10 mouse cellular contexts compared by ENCODE assay signal in the genomic region with DNA sequence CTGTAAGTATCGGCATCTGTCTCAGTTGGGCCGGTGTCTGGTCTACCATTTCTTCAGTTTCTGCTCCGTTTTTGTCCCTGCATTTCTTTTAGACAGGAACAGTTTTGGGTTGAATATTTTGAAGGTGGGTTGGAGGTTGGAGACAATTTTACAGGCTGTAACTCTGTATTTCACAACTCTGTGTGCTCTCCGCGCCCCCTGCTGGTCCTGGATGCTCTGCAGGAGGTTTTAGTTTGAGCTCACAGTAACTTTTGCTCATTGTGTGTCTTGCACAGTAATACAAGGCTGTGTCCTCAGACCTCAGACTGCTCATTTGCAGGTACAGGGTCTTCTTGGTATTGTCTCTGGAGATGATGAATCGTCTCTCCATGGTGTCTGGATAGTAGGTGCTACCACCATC. TPM values are rescaled to one million over a fixed set of nuclear protein-coding genes. Genes with fewer than 3 reads are reported as not detected.
DNase-seq lines count a peak whose midpoint lies in the region; ATAC-seq and TF ChIP-seq lines count a peak whose summit lies in the region.
"Had no signal": no experiment of that assay in that cellular context is flagged by ENCODE, and none has a peak within 500 bp of the region (broad histone marks: within the 10 kb centered on the region; RNA-seq: fewer than 3 reads in every experiment).

No protein-coding gene starts in this region.

- 57% methylated on average over 6 of the region's 6 CpGs for WGBS in midbrain, embryonic 14.5 days
- WGBS in midbrain, embryonic 10.5 days = 52% methylated on average over 6 of the region's 6 CpGs
- 57% methylated on average over 6 of the region's 6 CpGs for WGBS in forebrain, postnatal 0 days

- H3K9ac ChIP-seq in midbrain, embryonic 14.5 days (replicated peaks; ENCODE audit: low read length) = no peak overlapping the region
- no peak overlapping the region for H3K9ac ChIP-seq in forebrain, postnatal 0 days
- H3K9ac ChIP-seq: lung, embryonic 15.5 days had no signal

- no peak overlapping the region for H3K27ac ChIP-seq in midbrain, embryonic 14.5 days (replicated peaks; ENCODE audit: low read depth, low read length)
- H3K27ac ChIP-seq in midbrain, embryonic 10.5 days (replicated peaks) = no peak overlapping the region
- H3K27ac ChIP-seq in forebrain, postnatal 0 days (ENCODE audit: low read depth, low read length) = no peak overlapping the region
- H3K27ac ChIP-seq: lung, embryonic 15.5 days had no signal

- no peaks in the 10 kb centered on the region for H3K4me1 ChIP-seq in midbrain, embryonic 14.5 days (ENCODE audit: control insufficient read depth, insufficient read depth, low read length)
- H3K4me1 ChIP-seq in midbrain, embryonic 10.5 days = no peaks in the 10 kb centered on the region
- H3K4me1 ChIP-seq in forebrain, postnatal 0 days (ENCODE audit: insufficient read depth) = no peaks in the 10 kb centered on the region
- H3K4me1 ChIP-seq: lung, embryonic 15.5 days had no signal

- H3K9me3 ChIP-seq in midbrain, embryonic 14.5 days (ENCODE audit: control insufficient read depth, low read length) = no peaks in the 10 kb centered on the region; the same call in 1 of the 2 replicates
- peaks cover 33% of the 10 kb centered on the region for H3K9me3 ChIP-seq in midbrain, embryonic 10.5 days (replicated peaks)
- 0 out of 2 replicates have a peak, but pooled peaks cover 6% of the 10 kb centered on the region for H3K9me3 ChIP-seq in forebrain, postnatal 0 days (ENCODE audit: low read length)
- H3K9me3 ChIP-seq: lung, embryonic 15.5 days had no signal

- no peak for TF ChIP-seq CTCF in forebrain, postnatal 0 days (IDR thresholded peaks at IDR 0.05; ENCODE audit: low read depth)

- DNase-seq in adrenal gland, adult (ENCODE audit: inconsistent age in 2 of 2, low spot score in 1 of 2) = peak; percentile 14 to 66
- DNase-seq in adrenal gland, postnatal 4 days (ENCODE audit: low spot score in 2 of 2) = no peak
- DNase-seq in midbrain, embryonic 14.5 days = peak; percentile 0
- DNase-seq in midbrain, embryonic 10.5 days (ENCODE audit: low spot score) = no peak
- DNase-seq in right cerebral cortex, postnatal 14 days = peak; percentile 19
- no peak for DNase-seq in forebrain, postnatal 0 days
- DNase-seq in frontal cortex, postnatal 25 days (ENCODE audit: low spot score in 2 of 2) = no peak

- no peak overlapping the region for H3K4me2 ChIP-seq in midbrain, embryonic 14.5 days (ENCODE audit: low read length)
- H3K4me2 ChIP-seq in forebrain, postnatal 0 days (ENCODE audit: low read depth) = no peak overlapping the region
- H3K4me2 ChIP-seq: lung, embryonic 15.5 days had no signal

- H3K4me3 ChIP-seq in midbrain, embryonic 14.5 days (replicated peaks; ENCODE audit: low read depth, low read length) = no peak overlapping the region
- H3K4me3 ChIP-seq in midbrain, embryonic 10.5 days = no peak overlapping the region
- no peak overlapping the region for H3K4me3 ChIP-seq in forebrain, postnatal 0 days (ENCODE audit: low read depth, low read length)
- H3K4me3 ChIP-seq: lung, embryonic 15.5 days had no signal

- H3K36me3 ChIP-seq in midbrain, embryonic 14.5 days (ENCODE audit: control insufficient read depth, insufficient read depth, low read length) = no peaks in the 10 kb centered on the region
- no peaks in the 10 kb centered on the region for H3K36me3 ChIP-seq in midbrain, embryonic 10.5 days
- no peaks in the 10 kb centered on the region for H3K36me3 ChIP-seq in forebrain, postnatal 0 days (ENCODE audit: insufficient read depth)
- H3K36me3 ChIP-seq: lung, embryonic 15.5 days had no signal

- H3K27me3 ChIP-seq in midbrain, embryonic 14.5 days (ENCODE audit: control insufficient read depth, insufficient read depth, low read length) = no peaks in the 10 kb centered on the region
- no peaks in the 10 kb centered on the region for H3K27me3 ChIP-seq in midbrain, embryonic 10.5 days (ENCODE audit: low read depth, poor library complexity, severe bottlenecking)
- H3K27me3 ChIP-seq in forebrain, postnatal 0 days (ENCODE audit: insufficient read depth, low read length) = no peaks in the 10 kb centered on the region
- H3K27me3 ChIP-seq: lung, embryonic 15.5 days had no signal

- no peak for ATAC-seq in midbrain, embryonic 14.5 days (ENCODE audit: low FRiP score, low TSS enrichment)
- peak; percentile 56; the same call in 1 of the 2 replicates for ATAC-seq in common myeloid progenitor, adult 5-6 weeks (replicated peaks; ENCODE audit: low read depth, poor library complexity, severe bottlenecking)
- no peak for ATAC-seq in forebrain, postnatal 0 days

RNA-seq across cellular contexts. Expression of gene Adam6a, which starts 34.5 kb away (rescaled TPM):
- not detected for total RNA-seq in adrenal gland, postnatal 4 days (2021)
- not detected in 2 replicates for polyA plus RNA-seq in midbrain, embryonic 14.5 days (2014; fragmentation: Nextera tagmentation; extraction: Ambion mirVana)
- not detected in 2 replicates for polyA plus RNA-seq in midbrain, embryonic 10.5 days (2016; fragmentation: Nextera tagmentation; extraction: Ambion mirVana)
- total RNA-seq in common myeloid progenitor, adult 5-6 weeks (2017) = not detected in 2 replicates
- not detected in 2 replicates for total RNA-seq in forebrain, postnatal 0 days (2014; rRNA removed)
- polyA plus RNA-seq in forebrain, postnatal 0 days (2015; fragmentation: Nextera tagmentation; extraction: Ambion mirVana) = not detected in 2 replicates
- polyA plus RNA-seq: lung, embryonic 15.5 days; stomach, embryonic 14.5 days had no signal

Comparison
In these comparisons a context has a peak if more than half of its experiments do, and no peak if none do; other contexts are left out.
1. DNase-seq: peak in adrenal gland, adult (2 of 2), midbrain, embryonic 14.5 days (single experiment) and right cerebral cortex, postnatal 14 days (single experiment); none in adrenal gland, postnatal 4 days (0 of 2), midbrain, embryonic 10.5 days (single experiment), forebrain, postnatal 0 days (single experiment) and frontal cortex, postnatal 25 days (0 of 2).